Mouse (Mus musculus): Measurements from ENCODE around the gene Snx12. TPM values are rescaled to one million over a fixed set of nuclear protein-coding genes. Genes with fewer than 3 reads are reported as not detected.

Snx12 gene
- total and polyA plus RNA-seq, 2 experiments = 9.0 to 9.1 TPM

DNA sequence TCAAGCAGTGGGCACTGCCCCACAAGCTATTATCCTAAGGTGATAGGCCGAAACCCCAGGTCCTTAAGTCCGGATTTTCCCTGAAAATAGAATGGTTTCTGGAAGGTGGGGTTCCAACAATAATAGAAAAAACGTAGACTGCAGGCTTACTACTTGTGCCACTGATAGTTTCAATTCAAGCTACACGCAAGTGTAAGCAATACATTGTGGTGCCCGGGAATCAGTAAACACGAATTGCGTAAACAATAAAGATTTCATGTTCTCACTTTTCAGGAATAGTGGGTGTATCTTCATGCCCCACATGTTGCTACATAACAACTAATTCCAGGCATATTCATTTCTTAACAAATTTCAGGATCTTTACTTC is 416 bp upstream of the Snx12 start:
- no peak for TF ChIP-seq CTCF (IDR thresholded peaks at IDR 0.05; ENCODE audit: low read depth, low read length)
- TF ChIP-seq POLR2A (IDR thresholded peaks at IDR 0.05; ENCODE audit: extremely low read depth, insufficient read depth, low read length) = no peak
- Histone ChIP-seq H3K27me3 (ENCODE audit: control insufficient read depth, insufficient read depth, low read length) (no peaks in the 10 kb centered on the region), H3K9ac (ENCODE audit: low read depth, low read length) (peak overlapping the region; percentile 14; the same call in 1 of the 2 replicates), H3K4me3 (ENCODE audit: insufficient read depth, low read depth, low read length) (peak overlapping the region; percentile 91), H3K36me3 (ENCODE audit: control insufficient read depth, insufficient read depth, low read length) (no peaks in the 10 kb centered on the region), H3K79me2 (ENCODE audit: control insufficient read depth, insufficient read depth, low read length) (no peaks in the 10 kb centered on the region), H3K4me1 (ENCODE audit: control insufficient read depth, insufficient read depth, low read length) (peaks cover 3% of the 10 kb centered on the region; the same call in 1 of the 2 replicates), H3K27ac (replicated peaks; ENCODE audit: insufficient read depth, low read depth, low read length) (no peak overlapping the region)
- 7% methylated on average over 7 of the region's 7 CpGs for WGBS
- DNase-seq (ENCODE audit: extremely low read depth, low read depth, low spot score) = no peak

DNA sequence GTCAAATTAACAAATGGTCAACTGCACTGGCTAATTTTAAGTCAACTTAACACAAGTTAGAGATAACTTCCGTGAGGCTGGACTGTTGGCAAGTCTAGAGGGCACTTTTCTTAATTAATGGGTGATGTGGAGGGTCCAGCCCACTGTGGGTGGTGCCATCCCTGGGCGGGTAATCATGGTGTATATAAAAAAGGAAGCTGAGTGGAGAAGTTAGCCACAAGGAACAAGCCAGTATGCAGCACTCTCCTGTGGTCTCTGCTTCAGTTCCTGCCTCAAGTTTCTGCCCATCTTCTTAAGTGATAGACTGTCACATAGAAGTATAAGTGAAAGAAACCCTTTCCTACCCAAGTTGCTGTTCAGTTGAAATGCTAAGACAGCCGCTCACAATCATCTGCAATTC is 33.1 kb downstream of the Snx12 start:
- Histone ChIP-seq H3K27me3 (ENCODE audit: control insufficient read depth, insufficient read depth, low read length) (no peaks in the 10 kb centered on the region), H3K4me1 (ENCODE audit: control insufficient read depth, insufficient read depth, low read length) (no peaks in the 10 kb centered on the region), H3K79me2 (ENCODE audit: control insufficient read depth, insufficient read depth, low read length) (no peaks in the 10 kb centered on the region), H3K36me3 (ENCODE audit: control insufficient read depth, insufficient read depth, low read length) (no peaks in the 10 kb centered on the region), H3K9ac (ENCODE audit: low read depth, low read length) (no peak overlapping the region), H3K27ac (replicated peaks; ENCODE audit: insufficient read depth, low read depth, low read length) (no peak overlapping the region), H3K4me3 (ENCODE audit: insufficient read depth, low read depth, low read length) (no peak overlapping the region)
- WGBS = 79% methylated on average over 3 of the region's 3 CpGs
- TF ChIP-seq POLR2A (IDR thresholded peaks at IDR 0.05; ENCODE audit: extremely low read depth, insufficient read depth, low read length) (no peak), CTCF (IDR thresholded peaks at IDR 0.05; ENCODE audit: low read depth, low read length) (no peak)
- no peak for DNase-seq (ENCODE audit: extremely low read depth, low read depth, low spot score)

DNA sequence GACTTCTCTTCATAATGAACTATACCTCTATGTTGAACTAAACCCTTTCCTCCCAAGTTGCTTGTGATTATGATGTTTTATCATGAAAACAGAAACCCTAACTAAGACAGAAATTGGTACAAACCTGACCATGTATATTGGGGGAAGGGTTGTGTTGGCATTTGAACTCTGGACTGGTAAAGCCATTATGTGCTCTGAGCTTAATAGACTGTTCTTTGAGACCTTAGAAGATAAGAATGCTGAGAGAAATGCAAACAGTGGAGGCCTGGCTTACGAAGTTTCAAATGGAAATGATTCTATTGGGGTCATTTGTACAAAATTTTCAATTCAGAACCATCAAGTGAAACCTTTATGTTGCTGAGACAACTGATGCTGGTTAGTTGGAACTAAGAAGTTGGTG is 34.7 kb downstream of the Snx12 start:
- TF ChIP-seq CTCF (IDR thresholded peaks at IDR 0.05; ENCODE audit: low read depth, low read length) (no peak), POLR2A (IDR thresholded peaks at IDR 0.05; ENCODE audit: extremely low read depth, insufficient read depth, low read length) (no peak)
- H3K9ac ChIP-seq (ENCODE audit: low read depth, low read length) = no peak overlapping the region
- no peaks in the 10 kb centered on the region for H3K4me1 ChIP-seq (ENCODE audit: control insufficient read depth, insufficient read depth, low read length)
- no peak for DNase-seq (ENCODE audit: extremely low read depth, low read depth, low spot score)
- no peaks in the 10 kb centered on the region for H3K36me3 ChIP-seq (ENCODE audit: control insufficient read depth, insufficient read depth, low read length)
- H3K27me3 ChIP-seq (ENCODE audit: control insufficient read depth, insufficient read depth, low read length) = no peaks in the 10 kb centered on the region
- H3K27ac ChIP-seq (replicated peaks; ENCODE audit: insufficient read depth, low read depth, low read length) = no peak overlapping the region
- H3K79me2 ChIP-seq (ENCODE audit: control insufficient read depth, insufficient read depth, low read length) = no peaks in the 10 kb centered on the region
- no peak overlapping the region for H3K4me3 ChIP-seq (ENCODE audit: insufficient read depth, low read depth, low read length)
- 43% methylated on average over 1 of the region's 1 CpGs for WGBS

DNA sequence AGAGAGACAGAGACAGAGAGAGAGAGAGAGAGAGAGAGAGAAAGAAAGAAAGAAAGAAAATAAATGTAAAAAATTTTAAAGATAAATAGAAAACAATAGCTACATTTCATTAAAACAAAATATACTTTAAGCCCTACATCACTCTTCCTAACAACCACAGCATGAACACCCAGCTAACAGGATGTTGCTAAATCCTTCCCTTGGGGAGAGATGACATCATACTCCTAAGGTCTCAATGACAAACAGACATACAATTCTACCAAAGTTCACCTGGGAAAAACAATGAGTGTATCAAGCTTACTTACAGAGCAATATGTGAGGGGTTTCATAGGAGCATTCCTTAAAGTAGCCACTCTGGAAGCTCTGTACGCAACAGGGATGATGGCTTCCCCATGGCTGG is 49.0 kb downstream of the Snx12 start:
- TF ChIP-seq CTCF (IDR thresholded peaks at IDR 0.05; ENCODE audit: low read depth, low read length) (no peak), POLR2A (IDR thresholded peaks at IDR 0.05; ENCODE audit: extremely low read depth, insufficient read depth, low read length) (no peak)
- WGBS = 100% methylated on average over 1 of the region's 1 CpGs
- H3K36me3 ChIP-seq (ENCODE audit: control insufficient read depth, insufficient read depth, low read length) = no peaks in the 10 kb centered on the region

DNA sequence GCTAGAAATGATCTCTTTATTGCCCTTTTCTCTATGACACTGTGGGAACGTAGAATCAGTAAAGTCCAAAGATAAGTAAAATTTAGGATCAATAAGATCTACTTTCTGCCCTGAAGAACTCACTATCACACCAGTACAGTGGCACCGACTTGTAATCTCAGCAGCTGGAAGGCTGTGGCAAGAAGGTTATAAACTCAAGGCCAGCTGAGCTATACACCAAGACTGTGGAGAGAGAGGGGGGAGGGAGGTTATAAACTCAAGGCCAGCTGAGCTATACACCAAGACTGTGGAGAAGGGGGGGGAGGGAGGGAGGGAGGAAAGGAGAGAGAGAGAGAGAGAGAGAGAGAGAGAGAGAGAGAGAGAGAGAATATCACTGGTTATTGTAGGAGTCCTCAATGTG is 53.9 kb downstream of the Snx12 start:
- DNase-seq (ENCODE audit: extremely low read depth, low read depth, low spot score) = no peak

More for the DNA sequence above, 49.0 kb downstream of the Snx12 start:
- H3K79me2 ChIP-seq (ENCODE audit: control insufficient read depth, insufficient read depth, low read length) = no peaks in the 10 kb centered on the region
- DNase-seq (ENCODE audit: extremely low read depth, low read depth, low spot score) = no peak
- H3K4me1 ChIP-seq (ENCODE audit: control insufficient read depth, insufficient read depth, low read length) = no peaks in the 10 kb centered on the region
- H3K4me3 ChIP-seq (ENCODE audit: insufficient read depth, low read depth, low read length) = no peak overlapping the region
- H3K9ac ChIP-seq (ENCODE audit: low read depth, low read length) = no peak overlapping the region
- no peaks in the 10 kb centered on the region for H3K27me3 ChIP-seq (ENCODE audit: control insufficient read depth, insufficient read depth, low read length)
- no peak overlapping the region for H3K27ac ChIP-seq (replicated peaks; ENCODE audit: insufficient read depth, low read depth, low read length)

DNA sequence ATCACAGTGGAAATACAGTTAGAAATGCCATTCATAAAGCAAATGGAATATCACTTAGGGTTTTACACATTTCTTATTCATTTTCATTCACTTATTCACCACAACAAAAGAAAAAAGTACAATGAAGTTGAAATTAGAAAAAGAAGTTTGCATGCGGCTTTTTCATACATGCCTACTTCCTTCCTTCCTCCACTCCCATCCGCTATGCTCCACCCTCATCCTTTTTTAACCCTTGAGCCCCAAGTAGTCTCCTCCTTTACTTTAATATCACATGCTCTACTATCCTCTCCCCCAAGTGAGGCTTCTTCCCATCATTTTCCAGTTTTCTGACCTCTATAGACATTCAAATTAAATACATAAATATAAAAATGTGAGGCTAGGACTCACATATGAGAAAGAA is 58.6 kb downstream of the Snx12 start:
- Histone ChIP-seq H3K27me3 (ENCODE audit: control insufficient read depth, insufficient read depth, low read length) (no peaks in the 10 kb centered on the region), H3K79me2 (ENCODE audit: control insufficient read depth, insufficient read depth, low read length) (no peaks in the 10 kb centered on the region), H3K4me1 (ENCODE audit: control insufficient read depth, insufficient read depth, low read length) (no peaks in the 10 kb centered on the region), H3K9ac (ENCODE audit: low read depth, low read length) (no peak overlapping the region), H3K27ac (replicated peaks; ENCODE audit: insufficient read depth, low read depth, low read length) (no peak overlapping the region), H3K36me3 (ENCODE audit: control insufficient read depth, insufficient read depth, low read length) (no peaks in the 10 kb centered on the region), H3K4me3 (ENCODE audit: insufficient read depth, low read depth, low read length) (no peak overlapping the region)
- DNase-seq (ENCODE audit: extremely low read depth, low read depth, low spot score) = no peak
- 71% methylated on average over 2 of the region's 2 CpGs for WGBS
- TF ChIP-seq CTCF (IDR thresholded peaks at IDR 0.05; ENCODE audit: low read depth, low read length) (no peak), POLR2A (IDR thresholded peaks at IDR 0.05; ENCODE audit: extremely low read depth, insufficient read depth, low read length) (no peak)

More for the DNA sequence above, 53.9 kb downstream of the Snx12 start:
- 51% methylated on average over 2 of the region's 2 CpGs for WGBS
- no peaks in the 10 kb centered on the region for H3K36me3 ChIP-seq (ENCODE audit: control insufficient read depth, insufficient read depth, low read length)
- no peaks in the 10 kb centered on the region for H3K4me1 ChIP-seq (ENCODE audit: control insufficient read depth, insufficient read depth, low read length)
- no peaks in the 10 kb centered on the region for H3K27me3 ChIP-seq (ENCODE audit: control insufficient read depth, insufficient read depth, low read length)
- H3K9ac ChIP-seq (ENCODE audit: low read depth, low read length) = no peak overlapping the region
- no peaks in the 10 kb centered on the region for H3K79me2 ChIP-seq (ENCODE audit: control insufficient read depth, insufficient read depth, low read length)
- TF ChIP-seq CTCF (IDR thresholded peaks at IDR 0.05; ENCODE audit: low read depth, low read length) = no peak
- TF ChIP-seq POLR2A (IDR thresholded peaks at IDR 0.05; ENCODE audit: extremely low read depth, insufficient read depth, low read length) = no peak
- H3K4me3 ChIP-seq (ENCODE audit: insufficient read depth, low read depth, low read length) = no peak overlapping the region
- no peak overlapping the region for H3K27ac ChIP-seq (replicated peaks; ENCODE audit: insufficient read depth, low read depth, low read length)
